ENCODE assay signal across 8 mouse cellular contexts in the genomic region with DNA sequence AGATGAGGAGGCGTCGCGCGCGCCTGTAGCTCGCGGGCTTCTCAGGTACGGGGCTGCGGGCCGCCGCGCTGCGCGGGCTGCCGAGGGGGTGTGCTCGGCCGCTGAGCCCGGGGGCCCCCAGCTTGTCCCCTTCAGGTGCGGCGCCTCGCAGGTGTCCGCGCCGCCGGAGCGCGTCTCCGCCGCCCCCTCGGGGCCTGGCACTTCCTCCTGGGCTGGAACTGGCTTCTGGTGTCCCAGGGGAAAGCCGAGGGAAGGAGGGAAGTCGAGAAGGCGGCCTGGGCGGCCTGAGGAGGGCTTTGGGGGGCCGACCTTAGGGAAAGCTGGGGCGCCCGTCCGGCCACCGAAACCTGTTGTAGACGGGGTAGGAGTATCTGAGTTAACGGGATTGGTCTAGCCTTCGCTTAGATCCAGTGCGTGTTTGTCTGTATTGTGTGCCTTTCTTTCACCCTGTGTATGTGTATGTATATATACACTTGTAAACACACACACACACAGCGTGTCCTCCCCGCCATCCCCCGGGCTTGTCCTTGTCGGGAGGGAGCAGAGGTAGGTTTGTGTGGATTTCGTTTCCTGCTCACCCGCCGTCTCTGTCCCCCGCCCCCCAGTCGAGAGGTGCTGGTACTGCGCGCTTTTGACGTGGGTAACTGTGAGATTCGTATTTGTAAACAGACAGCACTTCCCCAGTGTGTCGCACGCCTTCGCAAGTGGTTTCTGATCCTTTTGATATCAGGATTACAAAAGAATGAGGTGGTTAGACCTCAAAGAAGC. TPM values are rescaled to one million over a fixed set of nuclear protein-coding genes. Genes with fewer than 3 reads are reported as not detected.
DNase-seq lines count a peak whose midpoint lies in the region; ATAC-seq and TF ChIP-seq lines count a peak whose summit lies in the region.

No protein-coding gene starts in this region.

- TF ChIP-seq CTCF in MEL (IDR thresholded peaks at IDR 0.05 in 2 of 3, conservative IDR thresholded peaks at IDR 0.05 in 1 of 3; ENCODE audit: control insufficient read depth in 1 of 3, insufficient read depth in 1 of 3, low read depth in 2 of 3, low read length in 3 of 3, poor library complexity in 1 of 3, severe bottlenecking in 1 of 3), result no peak
- TF ChIP-seq CTCF in lung, embryonic 14.5 days (IDR thresholded peaks at IDR 0.05; ENCODE audit: low read depth), result peak; percentile 37

- H3K79me2 ChIP-seq in MEL (ENCODE audit: control insufficient read depth, insufficient read depth, low read length, poor library complexity), result peaks cover 28% of the 10 kb centered on the region

- H3K4me3 ChIP-seq in MEL (ENCODE audit: control insufficient read depth in 1 of 2, insufficient read depth in 1 of 2, low read depth in 2 of 2, low read length in 2 of 2), result peak overlapping the region; percentile 82 to 90
- peak overlapping the region; percentile 99 for H3K4me3 ChIP-seq in forebrain, embryonic 16.5 days (replicated peaks; ENCODE audit: low read length)
- H3K4me3 ChIP-seq in lung, embryonic 14.5 days (ENCODE audit: low read depth, low read length), result peak overlapping the region; percentile 98

- H3K27ac ChIP-seq in MEL (ENCODE audit: control insufficient read depth, low read depth, low read length), result peak overlapping the region; percentile 59
- H3K27ac ChIP-seq in forebrain, embryonic 16.5 days (ENCODE audit: low read length), result peak overlapping the region; percentile 99
- peak overlapping the region; percentile 99 for H3K27ac ChIP-seq in lung, embryonic 14.5 days (ENCODE audit: low read depth)

- TF ChIP-seq RAD21 in MEL (IDR thresholded peaks at IDR 0.05; ENCODE audit: low read depth, low read length), result no peak

- peak; percentile 89 for DNase-seq in MEL (ENCODE audit: low read depth, low spot score)
- DNase-seq in cerebellum, adult 11-12 months, result peak; percentile 78
- DNase-seq in heart, postnatal 36 days, result peak; percentile 58 to 68
- peak; percentile 25 to 32 for DNase-seq in layer of hippocampus, adult 8-10 months (ENCODE audit: low spot score in 2 of 2)
- peak; percentile 64 for DNase-seq in lung, embryonic 14.5 days
- peak; percentile 79 to 85 for DNase-seq in thymus, adult 18-20 months

- peak overlapping the region; percentile 60 for H3K4me2 ChIP-seq in forebrain, embryonic 16.5 days (ENCODE audit: low read length)
- H3K4me2 ChIP-seq in lung, embryonic 14.5 days, result peak overlapping the region; percentile 83

- no peaks in the 10 kb centered on the region for H3K27me3 ChIP-seq in MEL (ENCODE audit: control insufficient read depth in 1 of 2, insufficient read depth in 2 of 2, low read length in 2 of 2)
- H3K27me3 ChIP-seq in forebrain, embryonic 16.5 days (replicated peaks; ENCODE audit: control insufficient read depth, insufficient read depth, low read length), result no peaks in the 10 kb centered on the region
- H3K27me3 ChIP-seq in lung, embryonic 14.5 days (ENCODE audit: insufficient read depth, low read length), result no peaks in the 10 kb centered on the region

- peak; percentile 62 for ATAC-seq in forebrain, embryonic 16.5 days
- ATAC-seq in lung, embryonic 14.5 days (ENCODE audit: insufficient read depth), result peak; percentile 53
- peak; percentile 79 for ATAC-seq in neutrophil, adult 5-6 weeks (ENCODE audit: extremely low read depth, insufficient number of reproducible peaks, low FRiP score, poor library complexity, severe bottlenecking)

- H3K9ac ChIP-seq in MEL (ENCODE audit: control insufficient read depth, low read depth, low read length, poor library complexity, severe bottlenecking), result peak overlapping the region; percentile 82
- peak overlapping the region; percentile 99 for H3K9ac ChIP-seq in forebrain, embryonic 16.5 days (replicated peaks; ENCODE audit: low read depth, low read length)
- peak overlapping the region; percentile 98 for H3K9ac ChIP-seq in lung, embryonic 14.5 days

- no peak for TF ChIP-seq POLR2A in MEL (IDR thresholded peaks at IDR 0.05; ENCODE audit: control insufficient read depth in 1 of 2, insufficient read depth in 1 of 2, low read depth in 1 of 2, low read length in 2 of 2, poor library complexity in 1 of 2)

- peaks cover 19 to 29% of the 10 kb centered on the region in 2 experiments for H3K4me1 ChIP-seq in MEL (ENCODE audit: control insufficient read depth in 1 of 2, insufficient read depth in 2 of 2, low read length in 2 of 2)
- H3K4me1 ChIP-seq in forebrain, embryonic 16.5 days (replicated peaks; ENCODE audit: control insufficient read depth, insufficient read depth, low read length), result peaks cover 13% of the 10 kb centered on the region
- no peaks in the 10 kb centered on the region for H3K4me1 ChIP-seq in lung, embryonic 14.5 days (ENCODE audit: insufficient read depth)

- no peaks in the 10 kb centered on the region for H3K9me3 ChIP-seq in MEL (replicated peaks; ENCODE audit: insufficient read depth, low read length)
- H3K9me3 ChIP-seq in forebrain, embryonic 16.5 days (ENCODE audit: control insufficient read depth, low read length), result no peaks in the 10 kb centered on the region
- H3K9me3 ChIP-seq in lung, embryonic 14.5 days (ENCODE audit: low read depth, low read length), result no peaks in the 10 kb centered on the region

- WGBS in forebrain, embryonic 16.5 days, result under 1% methylated on average over 59 of the region's 59 CpGs
- under 1% methylated on average over 57 of the region's 59 CpGs for WGBS in lung, embryonic 14.5 days

- peaks cover 0 to 30% of the 10 kb centered on the region in 2 experiments; a peak in 2 of 4 replicates for H3K36me3 ChIP-seq in MEL (ENCODE audit: control insufficient read depth in 1 of 2, insufficient read depth in 2 of 2, low read length in 2 of 2)
- H3K36me3 ChIP-seq in forebrain, embryonic 16.5 days (ENCODE audit: control insufficient read depth, insufficient read depth), result no peaks in the 10 kb centered on the region
- 0 out of 2 replicates have a peak, but pooled peaks cover 4% of the 10 kb centered on the region for H3K36me3 ChIP-seq in lung, embryonic 14.5 days (ENCODE audit: insufficient read depth)

- peak; percentile 10 to 35; a peak in 2 of 4 replicates for TF ChIP-seq EP300 in MEL (IDR thresholded peaks at IDR 0.05; ENCODE audit: low read depth in 1 of 2, low read length in 2 of 2)

- intact Hi-C loops in heart, postnatal 36 days (cut with DNase I), result loop anchor here (2.0 kb wide), 1 partner anchor 122 kb away; no protein-coding TSS in a partner anchor

TF ChIP-seq in MEL, 35 proteins besides CTCF, POLR2A, EP300 and RAD21 (continues in another document):
- TF ChIP-seq HCFC1 (IDR thresholded peaks at IDR 0.05; ENCODE audit: low read depth, low read length) (peak; percentile 53), KAT2A (conservative IDR thresholded peaks at IDR 0.05; ENCODE audit: low read depth, low read length) (no peak; the same call in 1 of the 2 replicates), TCF12 (IDR thresholded peaks at IDR 0.05; ENCODE audit: low read depth, low read length) (0 out of 2 replicates have a peak, but pooled peaks have one; percentile 11), MEF2A (IDR thresholded peaks at IDR 0.05; ENCODE audit: extremely low read depth, insufficient replicate concordance, low read depth, low read length, poor library complexity, severe bottlenecking) (no peak), NRF1 (IDR thresholded peaks at IDR 0.05; ENCODE audit: insufficient read depth, low read depth, low read length, poor library complexity, severe bottlenecking) (no peak), ELF1 (IDR thresholded peaks at IDR 0.05; ENCODE audit: low read depth, low read length) (peak; percentile 46), ZNF384 (IDR thresholded peaks at IDR 0.05; ENCODE audit: low read depth, low read length) (no peak), E2F4 (IDR thresholded peaks at IDR 0.05; ENCODE audit: borderline replicate concordance, low read depth, low read length) (0 out of 2 replicates have a peak, but pooled peaks have one; percentile 51), POLR2AphosphoS2 (IDR thresholded peaks at IDR 0.05; ENCODE audit: low read length) (no peak), MAX (IDR thresholded peaks at IDR 0.05; ENCODE audit: low read length) (peak; percentile 85), MYB (IDR thresholded peaks at IDR 0.05; ENCODE audit: low read depth, low read length) (no peak), POLR2AphosphoS5 (IDR thresholded peaks at IDR 0.05; ENCODE audit: borderline replicate concordance, low read depth, low read length) (no peak), JUND (IDR thresholded peaks at IDR 0.05; ENCODE audit: low read depth, low read length) (no peak), SMC3 (IDR thresholded peaks at IDR 0.05; ENCODE audit: low read depth, low read length) (no peak), GATA1 (IDR thresholded peaks at IDR 0.05; ENCODE audit: low read depth, low read length) (no peak), CHD1 (IDR thresholded peaks at IDR 0.05; ENCODE audit: low read depth, low read length) (no peak), SIN3A (IDR thresholded peaks at IDR 0.05; ENCODE audit: low read length) (peak; percentile 97), TBP (IDR thresholded peaks at IDR 0.05; ENCODE audit: low read depth, low read length) (no peak), USF2 (IDR thresholded peaks at IDR 0.05; ENCODE audit: borderline replicate concordance in 1 of 2, insufficient read depth in 1 of 2, low read depth in 1 of 2, low read length in 2 of 2) (no peak), MAZ (IDR thresholded peaks at IDR 0.05; ENCODE audit: low read depth, low read length) (no peak; the same call in 1 of the 2 replicates), BHLHE40 (IDR thresholded peaks at IDR 0.05; ENCODE audit: borderline replicate concordance, low read depth, low read length) (peak; percentile 42; the same call in 1 of the 2 replicates)

RNA-seq across cellular contexts. Expression of a gene that starts 1.1 kb away (rescaled TPM):
- 9.0 and 16.3 TPM in 2 replicates for total RNA-seq in MEL (2012; rRNA removed)
- 10 to 100 TPM in 1 of 2 experiments, not detected in 1; 63.2 TPM for polyA plus RNA-seq in MEL (2012; ENCODE audit: insufficient read depth in 1 of 2, insufficient read length in 2 of 2, low read depth in 1 of 2, low replicate concordance in 2 of 2, missing spikeins in 1 of 2)
- polyA plus RNA-seq in forebrain, embryonic 16.5 days (2015; fragmentation: Nextera tagmentation; extraction: Ambion mirVana), result 66.1 and 66.8 TPM in 2 replicates
- total RNA-seq in heart, postnatal 36 days (2021), result 10 to 100 TPM; 17.7 to 26.0 TPM
- total RNA-seq in layer of hippocampus, adult 8-10 months (2022), result 10 to 100 TPM; 31.7 to 42.2 (median 41.2) TPM
- polyA plus RNA-seq in lung, embryonic 14.5 days (2014; fragmentation: Nextera tagmentation; extraction: Ambion mirVana), result 59.6 and 62.6 TPM in 2 replicates
- total RNA-seq in neutrophil, adult 5-6 weeks (2017), result 223 and 242 TPM in 2 replicates

RNA-seq across cellular contexts. Expression of a gene that starts 53.6 kb away (rescaled TPM):
- total RNA-seq in MEL (2012; rRNA removed), result not detected in 2 replicates
- not detected for polyA plus RNA-seq in MEL (2012; ENCODE audit: insufficient read depth in 1 of 2, insufficient read length in 2 of 2, low read depth in 1 of 2, low replicate concordance in 2 of 2, missing spikeins in 1 of 2)
- 26.3 and 28.3 TPM in 2 replicates for polyA plus RNA-seq in forebrain, embryonic 16.5 days (2015; fragmentation: Nextera tagmentation; extraction: Ambion mirVana)
- total RNA-seq in heart, postnatal 36 days (2021), result 1 to 10 TPM; 8.9 to 9.9 TPM
- total RNA-seq in layer of hippocampus, adult 8-10 months (2022), result 1 to 10 TPM; 4.5 to 5.6 (median 4.7) TPM
- polyA plus RNA-seq in lung, embryonic 14.5 days (2014; fragmentation: Nextera tagmentation; extraction: Ambion mirVana), result 70.3 and 82.4 TPM in 2 replicates
- 0.61 and 0.70 TPM in 2 replicates for total RNA-seq in neutrophil, adult 5-6 weeks (2017)

Comparison
In these comparisons a context has a peak if more than half of its experiments do, and no peak if none do; other contexts are left out.
1. Peak in every context shown above with its lines: DNase-seq, ATAC-seq, H3K4me3 ChIP-seq and H3K27ac ChIP-seq.
2. DNase-seq: peak in every context shown above with its lines; median percentile 89 in MEL; 82 in thymus, adult 18-20 months; 78 in cerebellum, adult 11-12 months; 64 in lung, embryonic 14.5 days; 63 in heart, postnatal 36 days; 28 in layer of hippocampus, adult 8-10 months.